Mouse (Mus musculus): ENCODE results near the gene Syne3.

Syne3 gene

DNA sequence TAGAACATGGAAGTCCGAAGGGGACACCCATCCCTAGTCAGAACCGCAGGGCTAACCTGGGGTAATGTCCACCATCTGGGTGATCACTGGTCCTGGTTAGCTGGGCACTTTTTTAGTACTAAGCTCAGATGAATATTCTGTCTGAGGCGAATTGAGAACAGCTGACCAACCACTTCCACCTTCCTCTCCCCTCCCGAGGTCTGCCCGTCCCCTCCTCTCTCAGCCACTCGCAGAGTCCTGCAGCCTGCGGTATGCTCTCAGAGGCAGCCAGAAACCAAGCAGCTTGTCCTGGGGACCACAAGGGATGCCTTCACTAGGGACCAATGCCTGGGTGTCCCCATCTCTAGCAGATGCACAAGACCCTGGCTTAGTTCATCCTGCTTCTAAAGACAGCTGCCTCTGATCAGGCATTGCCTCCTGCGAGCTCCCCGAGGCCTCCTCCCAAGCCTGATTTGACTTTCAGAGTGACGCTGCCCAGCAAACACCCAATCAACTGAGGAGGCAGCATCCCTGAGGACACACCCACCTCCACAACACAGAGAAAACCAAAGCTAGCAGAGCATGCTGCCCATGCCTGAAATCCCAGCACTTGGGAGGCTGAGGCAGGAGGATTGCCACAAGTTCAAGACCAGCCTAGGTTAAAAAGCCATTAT is 11.8 kb downstream of the Syne3 start:
- DNase-seq = no peak

DNA sequence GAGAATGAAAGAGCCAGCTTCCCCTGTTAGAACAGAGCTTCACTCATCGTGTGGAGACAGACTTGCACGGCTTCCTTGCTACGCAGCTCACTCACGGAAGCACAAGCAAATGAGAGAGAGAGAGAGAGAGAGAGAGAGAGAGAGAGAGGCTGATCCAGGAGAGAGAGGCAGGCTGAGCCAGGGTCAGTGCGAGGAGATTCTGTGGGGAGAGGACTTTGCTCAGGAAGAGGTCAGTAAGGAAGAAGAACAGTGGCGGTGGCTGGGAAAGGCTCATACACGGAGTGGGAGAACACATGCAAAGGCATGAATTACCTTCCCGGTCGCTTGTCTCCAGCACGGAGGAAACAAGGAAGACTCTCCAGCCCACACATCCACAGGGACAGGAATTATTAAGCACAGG is 12.4 kb downstream of the Syne3 start:
- no peak for DNase-seq

DNA sequence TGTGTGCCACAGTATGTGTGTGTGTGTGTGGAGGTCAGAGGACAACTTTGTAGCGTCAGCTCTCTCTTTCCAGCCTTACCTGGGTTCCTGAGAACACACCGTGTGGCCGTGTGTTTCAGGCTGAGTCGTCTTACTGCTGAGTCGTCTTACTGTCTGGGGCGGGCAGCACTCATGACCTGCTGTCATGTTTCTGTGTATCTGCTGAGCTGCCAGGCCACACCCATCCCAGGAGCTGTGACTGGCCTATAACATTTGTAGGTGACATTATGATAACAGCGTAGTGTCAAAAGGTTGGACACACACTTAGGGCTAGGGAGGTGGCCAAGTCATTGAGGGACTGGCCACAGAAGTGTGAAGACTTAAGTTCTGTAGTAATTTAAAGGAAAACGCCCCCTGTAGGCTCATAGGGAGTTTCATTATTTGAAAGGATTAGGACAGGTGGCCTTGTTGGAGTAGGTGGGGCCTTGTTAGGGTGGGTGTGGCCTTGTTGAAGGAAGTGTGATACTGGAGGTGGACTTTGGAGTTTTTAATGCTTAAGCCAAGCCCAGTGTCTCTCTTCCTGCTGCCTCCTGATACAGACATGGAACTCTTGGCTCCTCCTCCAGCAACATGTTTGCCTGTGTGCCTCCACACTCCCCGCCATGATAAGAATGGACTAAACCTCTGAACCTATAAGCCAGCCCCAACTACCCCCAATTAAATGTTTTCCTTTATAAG is 13.4 kb downstream of the Syne3 start:
- no peak for DNase-seq

DNA sequence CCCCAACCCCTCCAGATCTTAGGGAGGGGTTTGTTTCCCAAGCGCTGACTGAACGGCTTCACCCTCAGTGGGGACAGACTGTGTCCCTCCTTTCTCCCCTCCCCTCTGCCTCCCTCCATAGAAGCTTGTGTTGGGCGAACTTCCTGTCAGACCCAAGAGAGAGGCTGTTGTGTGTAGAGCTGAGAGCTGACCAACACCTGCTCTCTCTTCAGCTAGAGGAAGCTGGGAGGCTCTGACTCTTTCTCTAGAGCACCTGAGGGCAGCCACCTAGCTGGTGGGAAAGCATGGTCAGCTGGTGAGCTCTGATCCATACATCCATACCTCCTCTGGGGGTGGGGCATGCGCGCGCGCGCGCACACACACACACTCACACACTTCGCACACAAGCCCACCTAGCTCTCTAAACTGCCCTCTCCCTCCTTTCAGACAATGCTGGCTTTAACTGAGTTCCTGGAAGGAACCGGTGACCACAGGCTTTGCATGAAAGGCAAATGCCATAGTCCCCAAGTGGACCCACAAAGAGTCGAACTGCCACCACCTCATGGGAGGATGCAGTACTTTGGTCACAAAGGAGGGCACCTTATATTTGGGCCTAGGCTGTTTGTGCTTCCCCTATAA is 14.2 kb downstream of the Syne3 start:
- DNase-seq = no peak

DNA sequence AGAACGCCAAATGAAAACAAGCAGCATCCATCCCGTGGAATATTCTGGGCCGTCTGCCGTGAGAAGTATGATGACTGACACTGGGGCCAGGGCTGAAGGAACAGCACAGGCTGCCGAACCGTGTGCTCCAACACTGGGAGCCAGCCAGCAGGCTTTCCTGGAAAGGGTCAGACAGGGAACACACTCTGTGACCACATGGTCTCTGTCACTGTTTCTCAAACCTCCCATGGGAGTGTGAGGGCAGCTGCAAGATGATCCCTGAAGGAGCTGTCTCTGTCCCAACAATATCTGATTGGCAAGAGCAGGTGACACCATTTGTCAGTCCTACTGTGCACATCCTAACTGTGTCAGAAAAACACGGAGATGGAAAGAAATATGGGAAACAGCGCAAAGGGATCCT is 16.8 kb downstream of the Syne3 start:
- no peak for DNase-seq

DNA sequence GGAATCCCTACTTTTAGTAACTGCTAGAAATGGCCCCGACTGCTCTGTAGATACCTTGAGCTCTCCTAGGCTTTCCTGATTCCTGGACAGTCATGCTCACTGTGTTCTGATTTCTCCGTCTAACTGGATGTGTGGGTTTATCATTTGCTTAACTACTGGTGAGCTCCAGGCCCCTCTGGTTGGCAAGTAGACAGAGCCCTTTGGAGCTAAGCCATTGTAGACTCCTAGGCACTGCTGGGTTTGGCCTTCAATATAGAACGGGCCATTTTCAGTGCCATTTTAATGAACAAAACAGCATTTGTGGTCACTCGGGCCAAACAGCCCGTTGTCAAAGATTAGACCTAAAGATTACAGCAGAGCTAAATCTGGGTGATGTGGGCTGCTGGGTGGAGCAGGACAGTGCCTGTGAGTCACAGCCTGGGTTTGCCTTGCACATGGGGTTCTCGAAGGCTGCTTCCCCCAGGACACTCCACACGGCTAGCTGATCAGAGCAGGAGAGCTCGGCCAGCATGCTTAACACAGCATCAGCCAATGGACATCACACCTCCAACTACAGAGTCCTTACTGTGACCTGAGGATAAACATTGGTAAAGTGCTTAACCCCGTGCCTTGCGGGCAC is 17.4 kb downstream of the Syne3 start:
- DNase-seq = no peak

DNA sequence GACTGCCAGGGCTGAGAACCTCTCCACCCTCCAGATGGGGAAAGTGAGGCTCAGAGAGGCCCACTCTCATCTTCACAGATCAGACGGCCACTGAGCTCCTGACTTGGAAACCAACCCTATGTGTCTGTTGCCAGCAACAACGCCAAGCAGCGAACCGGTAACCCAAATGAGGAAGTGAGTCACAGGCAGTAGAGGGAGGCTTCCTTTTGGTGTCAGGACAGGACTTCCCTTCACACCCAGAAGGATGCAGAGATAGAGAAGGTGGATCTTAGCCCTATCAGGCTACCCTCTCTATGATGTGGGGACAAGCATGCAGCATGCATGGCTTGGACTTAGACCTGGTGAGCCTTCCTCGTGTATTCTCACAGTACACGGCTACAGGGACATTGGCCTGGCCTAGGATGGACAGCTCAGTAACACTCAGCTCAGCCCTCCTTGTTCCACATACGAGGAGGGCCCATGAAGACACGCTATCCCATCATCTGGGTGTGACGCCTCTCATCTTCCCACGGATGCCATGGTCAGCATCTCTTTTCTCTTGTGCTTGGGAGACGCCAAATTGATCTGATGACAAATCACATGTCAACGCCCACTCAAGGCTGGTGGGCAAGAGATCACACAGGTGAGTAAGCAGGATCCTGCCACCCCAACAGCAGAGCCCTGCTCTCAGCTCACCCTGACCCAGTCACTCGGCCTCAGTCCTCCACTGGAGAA is 18.7 kb downstream of the Syne3 start:
- no peak for DNase-seq

DNA sequence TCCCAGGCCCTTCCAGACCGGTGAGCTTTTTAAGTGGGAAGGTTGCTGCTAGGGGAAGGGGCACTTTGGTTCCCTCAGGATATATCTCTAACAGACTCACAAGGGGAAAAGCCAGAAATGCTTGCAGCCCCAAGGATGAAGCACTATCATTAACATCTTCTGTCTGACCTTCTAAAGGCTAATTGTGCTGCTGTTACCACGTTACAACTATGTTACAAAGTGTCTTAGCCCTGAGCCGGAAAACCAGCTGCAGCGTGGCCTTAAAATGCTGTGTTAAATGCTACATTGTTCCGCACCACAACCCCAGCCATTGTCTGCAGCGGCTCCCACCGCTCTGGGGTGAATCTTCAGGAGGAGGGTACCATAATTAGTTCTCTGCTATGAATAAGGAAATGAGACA is 21.7 kb downstream of the Syne3 start:
- no peak for DNase-seq

DNA sequence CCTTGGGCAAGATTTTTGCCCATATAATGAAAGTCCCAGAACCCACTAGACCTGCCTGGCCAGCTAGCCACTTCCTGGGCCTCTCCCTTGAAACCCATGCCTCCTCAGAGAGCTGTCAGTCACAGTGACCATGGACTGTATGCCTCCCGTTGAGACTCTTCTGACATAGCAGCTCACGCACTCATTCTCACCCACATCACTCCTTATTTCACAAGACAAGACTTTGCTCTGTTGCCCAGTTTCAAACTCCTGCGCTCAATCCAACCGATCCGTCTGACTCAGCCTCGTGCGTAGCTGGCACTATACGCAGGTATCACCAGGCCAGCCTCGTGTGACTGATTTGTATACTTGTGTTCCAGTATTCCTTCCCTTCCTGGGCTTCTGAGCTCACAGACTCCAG is 22.8 kb downstream of the Syne3 start:
- no peak for DNase-seq

DNA sequence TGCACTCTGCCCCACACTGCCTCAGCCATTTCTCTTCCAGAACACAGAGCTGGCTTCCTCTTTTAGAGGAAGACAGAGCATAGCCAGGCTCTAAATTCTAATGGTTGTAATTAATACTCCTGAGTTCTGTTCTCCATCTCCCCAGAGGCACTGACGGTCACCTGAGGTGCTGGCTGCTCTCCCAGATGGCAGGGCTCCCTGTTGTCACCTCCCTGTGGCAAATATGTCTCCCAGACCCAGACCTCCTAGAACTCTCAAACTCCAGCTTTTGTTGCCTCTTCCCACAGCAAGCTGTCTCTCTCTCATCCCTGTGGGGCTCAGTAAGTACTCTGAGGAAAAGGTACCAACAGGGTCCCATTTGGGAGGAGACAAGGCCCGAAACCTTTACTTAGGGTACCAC is 23.6 kb downstream of the Syne3 start:
- no peak for DNase-seq

DNA sequence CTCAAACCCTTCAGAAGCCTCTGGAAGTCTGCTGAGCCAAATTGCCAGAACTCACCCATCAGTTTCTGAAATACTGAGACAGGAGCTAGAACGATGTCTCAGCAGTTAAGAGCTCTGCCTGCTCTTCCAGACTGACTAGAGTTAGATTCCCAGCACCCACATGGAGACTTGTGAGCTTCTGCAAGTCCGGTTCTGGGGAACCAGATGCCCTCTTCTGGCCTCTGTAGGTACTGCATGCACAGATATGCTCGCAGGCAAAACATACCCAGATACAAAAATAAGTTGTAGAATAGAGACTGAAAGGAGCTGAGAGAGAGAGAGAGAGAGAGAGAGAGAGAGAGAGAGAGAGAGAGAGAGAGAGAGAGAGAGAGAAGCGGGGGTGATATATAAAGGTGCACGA is 24.5 kb downstream of the Syne3 start:
- DNase-seq = no peak

DNA sequence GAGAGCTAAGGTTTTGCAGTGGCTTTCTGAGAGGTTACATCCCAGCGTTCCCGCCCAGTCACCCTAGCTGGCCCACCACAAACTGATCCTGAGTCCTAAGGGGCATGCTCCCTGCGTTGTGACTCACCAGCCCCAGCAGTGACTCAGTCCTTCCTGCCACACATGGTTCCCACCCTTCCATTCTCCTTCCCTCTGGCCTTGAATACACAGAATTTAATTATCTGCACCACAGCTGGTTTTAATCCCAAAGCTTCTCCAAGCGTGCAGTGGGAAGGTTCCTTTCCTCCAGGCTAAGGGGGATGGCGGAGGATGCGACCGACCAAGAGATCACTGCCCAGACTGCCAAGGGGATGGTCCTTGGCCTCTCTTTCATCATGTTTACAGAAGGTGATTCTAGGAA is 26.1 kb downstream of the Syne3 start:
- DNase-seq = no peak

DNA sequence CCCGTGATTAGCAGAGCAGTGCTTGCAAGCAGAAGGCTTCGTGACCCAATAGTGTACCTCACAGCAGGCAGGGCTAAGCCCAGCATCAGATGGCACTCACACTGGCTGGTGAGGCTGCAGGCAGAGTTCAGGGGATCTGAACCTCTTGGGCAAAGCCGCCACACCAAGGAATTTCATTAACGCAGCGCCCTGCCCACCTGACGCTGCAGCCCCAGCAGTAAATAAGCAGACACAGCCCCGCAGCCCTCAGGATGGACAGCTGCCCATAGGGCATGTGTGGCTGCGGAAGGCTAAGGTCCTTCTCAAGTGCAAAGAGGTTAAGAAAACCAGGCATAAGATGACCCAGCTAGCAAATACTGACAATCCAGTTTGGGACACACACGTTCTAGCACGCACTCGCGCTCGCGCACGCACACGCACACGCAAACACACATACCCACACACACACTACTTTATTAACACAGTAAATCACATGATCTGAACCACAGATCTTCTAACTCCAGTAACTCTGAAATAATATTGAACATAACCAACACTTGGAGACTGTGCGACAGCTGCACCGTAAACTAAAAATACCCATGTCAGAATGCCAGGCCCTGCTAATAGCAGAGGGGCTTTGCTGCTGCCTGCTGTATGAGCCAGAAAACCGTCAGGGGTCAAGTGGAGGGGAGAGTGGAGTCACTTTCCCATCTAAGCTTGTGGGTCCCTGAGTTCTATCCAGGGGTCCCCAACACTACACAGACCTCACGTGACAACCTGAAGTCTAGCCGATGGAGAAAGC is 30.5 kb downstream of the Syne3 start:
- no peak for DNase-seq

DNA sequence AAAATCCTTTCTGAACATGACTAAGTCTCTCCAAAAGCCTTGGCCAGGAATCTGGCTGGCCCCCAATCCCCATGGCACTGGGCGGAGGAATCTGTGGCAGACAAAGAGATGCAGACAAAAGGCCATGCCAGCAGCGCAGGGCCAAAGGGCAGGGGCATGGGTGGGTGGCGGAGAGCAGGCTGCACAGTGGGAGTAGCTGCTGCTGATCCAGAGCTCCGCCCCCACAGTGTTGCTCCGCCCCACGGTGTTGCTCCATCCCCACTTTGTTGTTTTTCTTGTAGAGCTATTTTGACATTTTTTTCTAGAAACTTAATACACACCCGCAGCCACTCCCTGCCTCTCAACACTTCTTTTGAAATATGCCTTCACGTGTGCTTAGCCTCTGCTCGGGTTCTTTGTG is 31.2 kb downstream of the Syne3 start:
- no peak for DNase-seq

DNA sequence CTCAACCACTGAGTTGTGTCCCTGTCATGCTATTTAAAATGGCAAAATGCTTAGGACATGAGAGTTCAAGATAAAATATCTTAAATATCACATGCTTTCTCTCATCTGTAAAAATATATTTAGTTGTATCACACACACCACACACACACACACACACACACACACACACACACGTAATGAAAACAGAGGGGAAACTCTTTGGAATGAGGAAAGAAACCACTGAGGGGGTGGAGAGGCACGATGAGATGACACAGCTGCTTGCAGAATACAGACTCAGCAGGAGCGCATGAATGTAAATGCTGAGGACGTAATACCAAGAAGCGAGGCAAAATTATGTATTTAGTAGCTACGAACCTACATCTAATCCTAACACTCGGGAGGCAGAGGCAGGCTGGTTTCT is 32.7 kb downstream of the Syne3 start:
- DNase-seq = no peak

DNA sequence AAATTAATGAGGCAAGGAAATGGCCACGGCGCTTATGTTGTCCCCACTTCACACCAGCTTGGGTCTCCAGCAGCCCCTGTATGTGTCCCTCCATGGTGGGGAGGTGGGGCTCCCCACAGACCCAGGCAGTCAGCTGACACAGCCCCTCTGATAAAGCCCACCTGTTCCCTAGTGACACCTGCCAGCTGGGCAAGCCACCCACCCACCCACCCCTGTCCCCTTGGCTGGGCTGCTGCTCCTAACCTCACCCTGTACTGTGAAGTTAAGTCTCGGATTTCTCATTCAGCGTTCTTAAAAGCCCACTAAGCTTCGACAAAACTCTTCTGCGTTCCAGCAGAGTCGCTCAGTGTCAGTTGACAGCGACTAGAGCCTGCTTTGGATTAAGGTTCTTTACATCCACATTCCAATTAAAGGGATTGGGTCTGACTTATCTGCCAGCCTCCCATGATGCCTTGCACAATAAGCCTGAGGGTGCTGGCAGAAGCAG is 33.2 kb downstream of the Syne3 start:
- DNase-seq = no peak

DNA sequence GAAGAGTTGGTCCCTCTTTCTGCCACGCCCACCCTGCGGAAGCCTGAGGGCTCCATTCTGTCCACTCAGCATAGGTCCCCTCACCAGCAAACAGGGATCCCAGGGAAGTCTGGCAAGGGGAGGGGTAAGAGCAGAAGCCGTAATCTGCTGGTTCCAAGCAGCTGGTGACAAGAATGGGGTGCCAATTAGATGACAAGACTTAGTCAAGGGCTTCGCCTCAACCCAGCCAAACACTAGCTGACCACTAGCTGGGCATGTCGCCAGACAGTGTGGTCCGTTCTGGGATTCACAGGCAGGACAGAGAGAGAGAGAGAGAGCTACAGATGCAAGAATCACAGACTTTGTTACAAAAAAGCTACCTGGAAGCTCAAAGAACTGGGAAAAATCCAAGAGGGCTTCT is 36.7 kb downstream of the Syne3 start:
- no peak for DNase-seq

DNA sequence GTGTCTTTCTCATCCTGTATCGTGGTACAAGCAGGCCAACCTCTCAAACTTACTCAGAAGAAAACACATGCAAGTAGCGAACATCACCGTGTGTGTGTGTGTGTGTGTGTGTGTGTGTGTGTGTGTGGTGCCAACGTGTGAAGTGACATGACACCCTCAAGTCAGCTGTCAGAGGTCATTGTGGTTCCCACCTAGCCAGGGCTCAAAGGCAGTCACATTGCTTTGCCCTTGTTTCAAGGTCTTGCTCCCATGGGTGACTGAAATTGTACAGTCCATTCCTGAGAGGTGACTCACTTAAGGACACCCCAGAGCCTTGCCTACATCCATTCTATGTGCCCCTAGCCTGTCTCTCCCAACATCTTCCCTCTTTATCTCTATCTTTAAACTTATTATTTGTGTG is 40.0 kb downstream of the Syne3 start:
- no peak for DNase-seq

DNA sequence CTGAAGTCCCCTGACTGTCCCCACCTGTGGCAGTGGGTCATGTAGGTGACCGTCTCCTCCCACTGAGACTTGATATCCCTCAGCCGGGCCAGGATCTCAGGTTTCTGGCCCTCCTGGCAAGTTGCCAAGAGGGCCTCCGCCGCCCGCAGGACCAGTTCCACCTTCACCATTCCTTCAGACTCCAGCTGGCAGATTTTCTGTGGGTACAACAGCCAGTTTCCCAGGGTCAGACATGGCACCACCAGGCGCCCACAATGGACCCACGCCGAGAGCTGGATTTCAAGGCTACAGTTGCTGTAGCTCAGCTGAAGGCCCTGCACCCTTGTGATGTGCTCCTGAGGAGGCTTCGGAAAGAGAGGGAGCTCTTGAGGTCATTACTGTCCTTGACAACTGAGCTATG is 40.4 kb downstream of the Syne3 start:
- no peak for DNase-seq

DNA sequence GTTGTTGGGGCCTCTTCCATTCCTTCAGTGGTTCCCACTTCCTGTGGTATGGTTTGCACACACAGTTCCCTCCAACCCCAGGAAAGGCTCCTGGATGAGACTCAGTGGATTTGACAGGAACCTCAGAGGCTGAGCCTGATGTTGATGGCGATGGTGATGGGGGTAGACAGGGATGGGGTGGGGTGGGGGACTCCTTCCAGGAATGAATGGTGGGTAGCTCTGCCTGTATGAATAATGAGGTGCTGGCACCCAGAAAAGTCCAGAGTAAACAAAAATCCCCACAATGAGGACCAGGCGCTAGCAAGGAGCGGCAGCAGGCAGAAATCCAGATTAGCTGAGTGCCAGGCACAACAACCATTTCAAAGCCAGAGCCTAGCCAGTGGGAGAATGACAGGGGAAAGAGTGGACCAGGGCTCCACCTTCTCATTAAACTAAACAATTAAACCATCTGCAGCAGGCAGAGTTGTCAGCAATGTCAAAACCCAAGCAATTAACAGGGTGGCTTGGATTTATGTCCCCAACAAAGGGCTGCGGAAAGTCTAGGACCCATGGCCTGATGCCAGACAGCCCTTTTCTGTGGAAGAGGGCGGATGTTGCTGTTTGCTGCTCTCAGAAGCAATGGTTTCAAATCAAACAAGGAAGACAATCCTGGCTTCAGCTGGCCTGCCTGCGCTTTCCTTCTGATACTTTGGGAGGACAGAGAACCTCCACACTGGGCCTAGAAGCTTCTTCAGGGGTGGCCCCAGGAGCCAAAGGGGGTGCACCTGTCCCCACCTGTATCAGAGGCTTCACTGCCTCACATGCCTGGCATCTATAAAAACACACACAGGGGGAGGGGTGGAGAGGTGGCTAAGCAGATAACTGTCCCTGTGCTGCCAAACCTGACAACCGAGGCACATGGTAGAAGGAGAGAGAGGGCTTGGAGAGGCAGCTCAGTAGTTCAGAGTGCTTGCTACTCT is 44.4 kb downstream of the Syne3 start:
- DNase-seq = no peak

DNA sequence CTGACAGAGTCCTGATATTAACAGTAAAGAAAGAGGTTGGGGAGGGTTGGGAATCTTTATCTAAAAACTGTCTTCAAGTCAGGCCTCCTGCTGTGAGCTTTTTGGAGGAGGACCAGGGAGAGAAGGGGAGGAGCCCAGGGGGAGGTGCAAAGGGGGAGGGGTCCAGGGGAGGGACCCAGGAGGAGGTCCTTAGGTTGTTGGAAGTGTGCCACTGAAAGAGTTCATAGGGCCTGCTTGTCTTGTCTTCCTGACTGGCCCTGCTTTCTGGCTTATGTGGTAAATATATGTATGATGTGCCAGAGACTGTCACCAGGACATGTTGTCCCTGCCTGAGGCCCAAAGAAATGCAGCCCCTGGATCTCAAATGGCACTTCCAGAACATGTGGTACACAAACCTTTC is 49.2 kb downstream of the Syne3 start:
- no peak for DNase-seq
